Mouse (Mus musculus): ENCODE measurements around the gene Fastkd1. TPM values are rescaled to one million over a fixed set of nuclear protein-coding genes. Genes with fewer than 3 reads are reported as not detected.
"Not testable (repeated sequence)": the region's sequence is repeated elsewhere in the genome, so short reads cannot be mapped to it uniquely, and the experiment has no call there.

The Fastkd1 gene
- polyA plus RNA-seq, 1 experiment from 2014 or later = 15.4 TPM

- H3K4me1 ChIP-seq = no peaks in the 10 kb centered on the region
- ATAC-seq (replicated peaks) = no peak
- H3K9me3 ChIP-seq = no peaks in the 10 kb centered on the region
- no peak overlapping the region for H3K4me3 ChIP-seq
- no peak overlapping the region for H3K27ac ChIP-seq (replicated peaks)
- H3K4me2 ChIP-seq (replicated peaks) = no peak overlapping the region
- no peak overlapping the region for H3K9ac ChIP-seq (replicated peaks)
- no peaks in the 10 kb centered on the region for H3K27me3 ChIP-seq
- peaks cover 52% of the 10 kb centered on the region for H3K36me3 ChIP-seq
- WGBS = 96% methylated on average over 11 of the region's 11 CpGs
These were observed 19.8 kb downstream of the Fastkd1 start for GRCm38 (mm10) chr2:69693501-69693900.

- ATAC-seq (replicated peaks) = no peak
- no peaks in the 10 kb centered on the region for H3K9me3 ChIP-seq
- no peak overlapping the region for H3K9ac ChIP-seq (replicated peaks)
- no peak overlapping the region for H3K4me3 ChIP-seq
- no peak overlapping the region for H3K4me2 ChIP-seq (replicated peaks)
- no peaks in the 10 kb centered on the region for H3K4me1 ChIP-seq
- peaks cover 50% of the 10 kb centered on the region for H3K36me3 ChIP-seq
- no peak overlapping the region for H3K27ac ChIP-seq (replicated peaks)
- 95% methylated on average over 6 of the region's 6 CpGs for WGBS
- H3K27me3 ChIP-seq = no peaks in the 10 kb centered on the region
These were observed 22.5 kb downstream of the Fastkd1 start for GRCm38 (mm10) chr2:69690843-69691242.

- no peak for ATAC-seq (replicated peaks)
- H3K36me3 ChIP-seq = peaks cover 50% of the 10 kb centered on the region
- no peak overlapping the region for H3K4me2 ChIP-seq (replicated peaks)
- no peak overlapping the region for H3K9ac ChIP-seq (replicated peaks)
- no peaks in the 10 kb centered on the region for H3K27me3 ChIP-seq
- H3K9me3 ChIP-seq = no peaks in the 10 kb centered on the region
- H3K27ac ChIP-seq (replicated peaks) = no peak overlapping the region
- 89% methylated on average over 3 of the region's 3 CpGs for WGBS
- H3K4me1 ChIP-seq = no peaks in the 10 kb centered on the region
- H3K4me3 ChIP-seq = no peak overlapping the region
These were observed 23.1 kb downstream of the Fastkd1 start for GRCm38 (mm10) chr2:69690214-69690613.

- H3K9me3 ChIP-seq = no peaks in the 10 kb centered on the region
- no peak overlapping the region for H3K4me3 ChIP-seq
- H3K27ac ChIP-seq (replicated peaks) = no peak overlapping the region
- peaks cover 14% of the 10 kb centered on the region for H3K36me3 ChIP-seq
- WGBS = 95% methylated on average over 3 of the region's 3 CpGs
- H3K27me3 ChIP-seq = no peaks in the 10 kb centered on the region
- H3K4me1 ChIP-seq = peaks cover 8% of the 10 kb centered on the region
- no peak for ATAC-seq (replicated peaks)
- no peak overlapping the region for H3K4me2 ChIP-seq (replicated peaks)
- H3K9ac ChIP-seq (replicated peaks) = no peak overlapping the region
These were observed 28.8 kb downstream of the Fastkd1 start for GRCm38 (mm10) chr2:69684488-69684887.

- Histone ChIP-seq H3K36me3 (peaks cover 9% of the 10 kb centered on the region), H3K27ac (replicated peaks) (0 out of 2 replicates have a peak overlapping the region, but pooled peaks have one; percentile 19), H3K9me3 (no peaks in the 10 kb centered on the region), H3K4me2 (replicated peaks) (peak overlapping the region; percentile 20; the same call in 1 of the 2 replicates), H3K4me1 (peaks cover 8% of the 10 kb centered on the region), H3K4me3 (0 out of 2 replicates have a peak overlapping the region, but pooled peaks have one; percentile 1), H3K27me3 (no peaks in the 10 kb centered on the region), H3K9ac (replicated peaks) (no peak overlapping the region)
- peak; percentile 48; the same call in 1 of the 2 replicates for ATAC-seq (replicated peaks)
- 17% methylated on average over 13 of the region's 13 CpGs for WGBS
These were observed 30.1 kb downstream of the Fastkd1 start for GRCm38 (mm10) chr2:69683036-69683805.

GRCm38 (mm10) chr2:69681931-69682330, 31.4 kb downstream of the Fastkd1 start:
- 90% methylated on average over 4 of the region's 4 CpGs for WGBS
- Histone ChIP-seq H3K27me3 (no peaks in the 10 kb centered on the region), H3K9ac (replicated peaks) (no peak overlapping the region), H3K36me3 (peaks cover 2% of the 10 kb centered on the region; the same call in 1 of the 2 replicates), H3K4me2 (replicated peaks) (no peak overlapping the region), H3K4me1 (peaks cover 8% of the 10 kb centered on the region), H3K27ac (replicated peaks) (no peak overlapping the region), H3K4me3 (no peak overlapping the region), H3K9me3 (no peaks in the 10 kb centered on the region)
- no peak for ATAC-seq (replicated peaks)

GRCm38 (mm10) chr2:69679990-69680389, 33.3 kb downstream of the Fastkd1 start:
- H3K4me3 ChIP-seq = no peak overlapping the region
- H3K27me3 ChIP-seq = no peaks in the 10 kb centered on the region
- peaks cover 8% of the 10 kb centered on the region for H3K4me1 ChIP-seq
- no peak overlapping the region for H3K9ac ChIP-seq (replicated peaks)
- no peak overlapping the region for H3K27ac ChIP-seq (replicated peaks)
- H3K36me3 ChIP-seq = no peaks in the 10 kb centered on the region
- 62% methylated on average over 6 of the region's 6 CpGs for WGBS
- H3K9me3 ChIP-seq = no peaks in the 10 kb centered on the region
- no peak overlapping the region for H3K4me2 ChIP-seq (replicated peaks)
- no peak for ATAC-seq (replicated peaks)

GRCm38 (mm10) chr2:69677215-69677614, 36.1 kb downstream of the Fastkd1 start:
- not testable (repeated sequence) for H3K27ac ChIP-seq (replicated peaks); H3K4me1 ChIP-seq; H3K9me3 ChIP-seq; ATAC-seq (replicated peaks); H3K4me2 ChIP-seq (replicated peaks); H3K4me3 ChIP-seq; H3K9ac ChIP-seq (replicated peaks); H3K27me3 ChIP-seq; H3K36me3 ChIP-seq
- WGBS = 97% methylated on average over 2 of the region's 2 CpGs

GRCm38 (mm10) chr2:69676713-69677112, 36.6 kb downstream of the Fastkd1 start:
- H3K27ac ChIP-seq (replicated peaks) = no peak overlapping the region
- no peak overlapping the region for H3K9ac ChIP-seq (replicated peaks)
- H3K4me2 ChIP-seq (replicated peaks) = no peak overlapping the region
- no peaks in the 10 kb centered on the region for H3K9me3 ChIP-seq
- H3K36me3 ChIP-seq = no peaks in the 10 kb centered on the region
- 67% methylated on average over 2 of the region's 2 CpGs for WGBS
- ATAC-seq (replicated peaks) = no peak
- H3K4me1 ChIP-seq = no peaks in the 10 kb centered on the region
- no peak overlapping the region for H3K4me3 ChIP-seq
- no peaks in the 10 kb centered on the region for H3K27me3 ChIP-seq

GRCm38 (mm10) chr2:69675266-69675665, 38.0 kb downstream of the Fastkd1 start:
- H3K4me3 ChIP-seq = no peak overlapping the region
- WGBS = 82% methylated on average over 9 of the region's 9 CpGs
- no peaks in the 10 kb centered on the region for H3K27me3 ChIP-seq
- H3K4me1 ChIP-seq = no peaks in the 10 kb centered on the region
- H3K27ac ChIP-seq (replicated peaks) = no peak overlapping the region
- H3K4me2 ChIP-seq (replicated peaks) = no peak overlapping the region
- no peak overlapping the region for H3K9ac ChIP-seq (replicated peaks)
- no peaks in the 10 kb centered on the region for H3K9me3 ChIP-seq
- H3K36me3 ChIP-seq = no peaks in the 10 kb centered on the region
- ATAC-seq (replicated peaks) = no peak

GRCm38 (mm10) chr2:69673723-69674122, 39.6 kb downstream of the Fastkd1 start:
- Histone ChIP-seq H3K27ac (replicated peaks) (no peak overlapping the region), H3K4me1 (no peaks in the 10 kb centered on the region), H3K36me3 (no peaks in the 10 kb centered on the region), H3K4me2 (replicated peaks) (no peak overlapping the region), H3K27me3 (no peaks in the 10 kb centered on the region), H3K9me3 (no peaks in the 10 kb centered on the region), H3K4me3 (no peak overlapping the region), H3K9ac (replicated peaks) (no peak overlapping the region)
- ATAC-seq (replicated peaks) = no peak
- WGBS = 78% methylated on average over 5 of the region's 5 CpGs

- no peak within 1 kb of the TSS for H3K27ac ChIP-seq (replicated peaks)
- H3K9me3 ChIP-seq = no peaks in the 10 kb centered on the region
- H3K36me3 ChIP-seq = peaks cover 4% of the 10 kb centered on the region; the same call in 1 of the 2 replicates
- no peak within 1 kb of the TSS for H3K9ac ChIP-seq (replicated peaks)
- no peak for ATAC-seq (replicated peaks)
- no peaks in the 10 kb centered on the region for H3K4me1 ChIP-seq
- 86% methylated on average over 9 of the region's 9 CpGs for WGBS
- H3K4me3 ChIP-seq = no peak within 1 kb of the TSS
- H3K27me3 ChIP-seq = no peaks in the 10 kb centered on the region
- no peak within 1 kb of the TSS for H3K4me2 ChIP-seq (replicated peaks)
These were observed 43.5 kb downstream of the Fastkd1 start, which contains the start of gene Klhl41 for GRCm38 (mm10) chr2:69669853-69670252. Gene Klhl41 (plus strand): TSS chr2:69670120.

Measured in forebrain, embryonic 15.5 days (tissue).